ENCODE assay signal across 25 mouse cellular contexts in the genomic region with DNA sequence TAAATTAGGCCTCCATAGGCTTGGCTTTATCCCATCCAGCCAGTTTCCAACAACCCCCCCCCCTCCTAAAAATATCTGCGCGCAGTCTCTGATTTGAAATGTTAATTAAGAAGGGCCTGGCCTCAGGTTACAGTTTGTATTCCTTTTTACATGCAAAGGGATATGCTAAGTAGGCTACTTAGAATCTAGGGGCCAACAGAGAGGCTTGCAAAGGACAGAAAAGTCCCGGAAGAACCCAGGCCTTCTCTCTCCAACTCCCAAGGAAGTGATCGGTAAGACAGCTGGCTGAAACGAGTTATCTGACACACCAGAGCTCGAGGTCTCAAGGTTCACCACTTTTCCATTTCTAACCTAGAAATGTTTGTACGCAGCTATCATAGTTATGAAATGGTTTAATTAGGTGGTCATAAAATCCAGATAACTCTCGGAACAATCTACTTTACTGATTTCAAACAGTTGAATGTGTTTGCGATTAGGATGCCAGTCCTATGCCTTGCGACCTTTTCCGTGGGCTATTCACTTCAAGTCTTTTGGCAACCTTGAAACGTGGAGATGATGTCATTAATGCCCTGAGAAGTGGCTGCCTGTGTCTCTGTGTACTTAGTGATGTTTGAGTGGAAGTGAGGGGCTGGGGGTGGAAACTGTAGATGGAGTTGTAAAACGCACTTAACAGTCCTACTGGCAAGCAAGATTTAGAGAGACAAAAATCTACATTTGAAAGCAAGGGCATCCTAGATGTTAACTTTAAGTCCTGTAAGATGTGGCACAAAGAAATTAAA.
DNase-seq lines count a peak whose midpoint lies in the region; ATAC-seq and TF ChIP-seq lines count a peak whose summit lies in the region.
"Had no signal": no experiment of that assay in that cellular context is flagged by ENCODE, and none has a peak within 500 bp of the region (broad histone marks: within the 10 kb centered on the region; RNA-seq: fewer than 3 reads in every experiment).

No protein-coding gene starts in this region.

- no peak overlapping the region for H3K4me2 ChIP-seq in lung, embryonic 16.5 days (ENCODE audit: low read depth, low read length)
- peak overlapping the region; percentile 10; the same call in 1 of the 2 replicates for H3K4me2 ChIP-seq in forebrain, embryonic 12.5 days
- no peak overlapping the region for H3K4me2 ChIP-seq in intestine, embryonic 16.5 days (ENCODE audit: low read depth, low read length)
- H3K4me2 ChIP-seq: kidney, embryonic 15.5 days; limb, embryonic 13.5 days; liver, embryonic 15.5 days; stomach, embryonic 15.5 days had no signal

- no peak for TF ChIP-seq CTCF in kidney, adult 2 months (conservative IDR thresholded peaks at IDR 0.05; ENCODE audit: insufficient read depth, insufficient read length, low read depth, low read length)

- H3K36me3 ChIP-seq in lung, embryonic 16.5 days (ENCODE audit: control insufficient read depth, insufficient read depth, low read length): no peaks in the 10 kb centered on the region
- no peaks in the 10 kb centered on the region for H3K36me3 ChIP-seq in forebrain, embryonic 12.5 days (replicated peaks)
- no peaks in the 10 kb centered on the region for H3K36me3 ChIP-seq in intestine, embryonic 16.5 days (ENCODE audit: control insufficient read depth, insufficient read depth, low read length)
- no peaks in the 10 kb centered on the region for H3K36me3 ChIP-seq in kidney, adult 2 months (ENCODE audit: control insufficient read depth, insufficient read depth, low read length)
- H3K36me3 ChIP-seq: kidney, embryonic 15.5 days; limb, embryonic 13.5 days; liver, embryonic 15.5 days; stomach, embryonic 15.5 days had no signal

- 32% methylated on average over 13 of the region's 13 CpGs for WGBS in lung, embryonic 16.5 days
- 18% methylated on average over 13 of the region's 13 CpGs for WGBS in forebrain, embryonic 12.5 days
- WGBS in intestine, embryonic 16.5 days: 36% methylated on average over 13 of the region's 13 CpGs
- WGBS in kidney, adult 2 months: 44% methylated on average over 13 of the region's 13 CpGs

- H3K9me3 ChIP-seq in lung, embryonic 16.5 days (ENCODE audit: control insufficient read depth, low read length): no peaks in the 10 kb centered on the region
- H3K9me3 ChIP-seq in forebrain, embryonic 12.5 days: no peaks in the 10 kb centered on the region
- no peaks in the 10 kb centered on the region for H3K9me3 ChIP-seq in intestine, embryonic 16.5 days (ENCODE audit: control insufficient read depth, low read length)
- H3K9me3 ChIP-seq: kidney, embryonic 15.5 days; limb, embryonic 13.5 days; liver, embryonic 15.5 days; stomach, embryonic 15.5 days had no signal

- DNase-seq in lung, adult 18-20 months: no peak
- DNase-seq in R1 (ENCODE audit: low read depth, low spot score): peak; percentile 92
- DNase-seq in ovary, postnatal 10 days (ENCODE audit: low spot score): no peak
- DNase-seq in right cerebral cortex, postnatal 25 days: no peak
- no peak for DNase-seq in kidney, adult 2 months
- DNase-seq: adrenal gland, postnatal 36 days; B cell, adult 2 months; cerebellum, adult 8-10 months; gastrocnemius, postnatal 14 days; heart, adult 2 months; heart, postnatal 4 days; lung, postnatal 14 days; right cerebral cortex, postnatal 14 days; thymus, adult 18-20 months; thymus, postnatal 4 days had no signal

- no peak overlapping the region for H3K9ac ChIP-seq in lung, embryonic 16.5 days (ENCODE audit: low read length)
- no peak overlapping the region for H3K9ac ChIP-seq in forebrain, embryonic 12.5 days
- no peak overlapping the region for H3K9ac ChIP-seq in intestine, embryonic 16.5 days (ENCODE audit: low read depth, low read length)
- H3K9ac ChIP-seq: kidney, embryonic 15.5 days; limb, embryonic 13.5 days; liver, embryonic 15.5 days; stomach, embryonic 15.5 days had no signal

- TF ChIP-seq POLR2A in kidney, adult 2 months (IDR thresholded peaks at IDR 0.05; ENCODE audit: low read depth, low read length): no peak

- H3K4me1 ChIP-seq in lung, embryonic 16.5 days (replicated peaks; ENCODE audit: control insufficient read depth, insufficient read depth, low read length): peaks cover 3% of the 10 kb centered on the region; the same call in 1 of the 2 replicates
- H3K4me1 ChIP-seq in forebrain, embryonic 12.5 days: peaks cover 46% of the 10 kb centered on the region
- no peaks in the 10 kb centered on the region for H3K4me1 ChIP-seq in intestine, embryonic 16.5 days (ENCODE audit: control insufficient read depth, insufficient read depth, low read length)
- H3K4me1 ChIP-seq in kidney, adult 2 months (ENCODE audit: control insufficient read depth, insufficient read depth, low read length): no peaks in the 10 kb centered on the region
- H3K4me1 ChIP-seq: kidney, embryonic 15.5 days; liver, embryonic 15.5 days; megakaryocyte, embryonic 14.5 days; stomach, embryonic 15.5 days had no signal

- H3K27ac ChIP-seq in lung, embryonic 16.5 days (ENCODE audit: low read length): no peak overlapping the region
- peak overlapping the region; percentile 70 for H3K27ac ChIP-seq in forebrain, embryonic 12.5 days
- H3K27ac ChIP-seq in intestine, embryonic 16.5 days (ENCODE audit: low read length): no peak overlapping the region
- no peak overlapping the region for H3K27ac ChIP-seq in kidney, adult 2 months (ENCODE audit: insufficient read depth, low read depth, low read length)
- H3K27ac ChIP-seq: heart, adult 2 months; kidney, embryonic 15.5 days; limb, embryonic 13.5 days; liver, embryonic 15.5 days; stomach, embryonic 15.5 days had no signal

- no peak overlapping the region for H3K4me3 ChIP-seq in lung, embryonic 16.5 days (ENCODE audit: low read length)
- no peak overlapping the region for H3K4me3 ChIP-seq in forebrain, embryonic 12.5 days (replicated peaks)
- no peak overlapping the region for H3K4me3 ChIP-seq in intestine, embryonic 16.5 days (ENCODE audit: low read length)
- H3K4me3 ChIP-seq in kidney, adult 2 months (ENCODE audit: insufficient read depth, low read depth, low read length): no peak overlapping the region
- H3K4me3 ChIP-seq: heart, adult 2 months; kidney, embryonic 15.5 days; limb, embryonic 13.5 days; liver, embryonic 15.5 days; megakaryocyte, embryonic 14.5 days; myocyte; stomach, embryonic 15.5 days had no signal

- 0 out of 2 replicates have a peak, but pooled peaks have one; percentile 31 for ATAC-seq in lung, embryonic 16.5 days (ENCODE audit: low read depth)
- ATAC-seq in forebrain, embryonic 12.5 days (ENCODE audit: low FRiP score): peak; percentile 71
- peak; percentile 73 for ATAC-seq in intestine, embryonic 16.5 days
- ATAC-seq: Patski had no signal

- no peaks in the 10 kb centered on the region for H3K27me3 ChIP-seq in lung, embryonic 16.5 days (ENCODE audit: control insufficient read depth, insufficient read depth, low read depth, low read length)
- H3K27me3 ChIP-seq in forebrain, embryonic 12.5 days: no peaks in the 10 kb centered on the region
- H3K27me3 ChIP-seq in intestine, embryonic 16.5 days (replicated peaks; ENCODE audit: control insufficient read depth, insufficient read depth, low read length): no peaks in the 10 kb centered on the region
- H3K27me3 ChIP-seq in kidney, adult 2 months (replicated peaks; ENCODE audit: control insufficient read depth, insufficient read depth, low read length): no peaks in the 10 kb centered on the region
- H3K27me3 ChIP-seq: kidney, embryonic 15.5 days; limb, embryonic 13.5 days; liver, embryonic 15.5 days; megakaryocyte, embryonic 14.5 days; Patski; stomach, embryonic 15.5 days had no signal
